Mouse (Mus musculus): Measurements from ENCODE around the gene Cyp4f16.

DNA sequence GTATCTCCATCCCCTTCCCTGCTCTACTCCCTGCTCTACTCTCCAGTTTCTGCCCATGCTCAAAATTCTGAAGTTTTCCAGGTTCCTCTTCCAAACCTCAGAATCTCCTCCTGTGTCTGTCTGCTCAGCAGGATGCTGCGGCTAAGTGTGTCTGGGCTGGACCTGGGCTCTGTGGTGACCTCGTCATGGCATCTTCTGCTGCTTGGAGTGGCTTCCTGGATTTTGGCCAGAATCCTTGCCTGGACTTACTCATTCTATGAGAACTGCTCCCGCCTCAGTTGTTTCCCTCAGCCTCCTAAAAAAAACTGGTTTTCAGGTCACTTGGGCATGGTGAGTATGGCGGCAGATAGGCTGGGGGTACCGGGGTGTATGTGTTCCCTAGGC is 501 bp downstream of the Cyp4f16 start:
- TF ChIP-seq POLR2A (IDR thresholded peaks at IDR 0.05; ENCODE audit: control insufficient read depth, extremely low read depth, insufficient read depth, low read length, poor library complexity) (no peak), CTCF (IDR thresholded peaks at IDR 0.05; ENCODE audit: borderline replicate concordance, control insufficient read depth, extremely low read depth, insufficient read depth, low read length, poor library complexity) (no peak)
